Mouse (Mus musculus): ENCODE data around the gene Lcn3.

DNA sequence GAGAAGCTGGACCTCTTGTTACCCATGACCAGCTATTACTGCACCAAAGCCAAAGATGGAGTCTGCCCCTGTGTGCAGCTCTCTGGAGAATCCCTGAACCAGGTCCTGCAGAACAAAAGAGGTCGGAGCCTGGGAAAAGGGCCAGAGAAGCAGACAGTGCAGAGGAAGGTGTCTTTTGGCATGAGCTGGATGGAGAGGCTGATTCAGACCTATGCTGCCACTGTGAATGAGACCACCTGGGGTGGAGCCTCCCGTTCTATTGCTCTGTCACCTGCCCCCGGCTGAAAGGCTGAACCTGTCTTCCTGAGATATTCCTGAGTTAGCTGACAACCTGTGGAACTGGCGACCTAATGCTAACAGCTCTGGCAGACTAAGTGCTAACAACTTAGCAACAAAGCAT is 15.6 kb downstream of the Lcn3 start:
- TF ChIP-seq EP300 (optimal IDR thresholded peaks at IDR 0.05) (no peak), CTCF (IDR thresholded peaks at IDR 0.05; ENCODE audit: low read depth) (no peak)

Measured in stomach, postnatal 0 days (tissue).